In the genomic region with DNA sequence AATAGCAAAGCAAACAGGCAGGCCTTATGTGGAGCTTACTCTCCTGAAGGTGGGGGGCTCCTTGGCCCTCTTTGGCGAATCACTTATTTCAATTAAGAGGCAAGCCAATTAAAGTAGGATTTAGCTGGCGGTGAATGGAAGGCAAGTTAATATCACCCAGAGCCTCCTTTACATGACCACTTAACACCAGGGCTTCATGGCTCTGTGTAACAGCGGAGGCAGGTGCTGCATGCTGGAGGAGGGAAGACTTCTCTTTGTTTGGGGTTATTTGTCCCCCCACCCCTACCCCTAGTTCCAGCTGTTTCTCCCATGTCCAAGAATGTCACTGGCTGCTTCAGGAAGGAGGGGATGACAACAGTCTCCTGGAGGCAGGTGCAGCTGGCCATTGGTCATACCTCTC, we compare ENCODE assay signal across 24 mouse cellular contexts. TPM values are rescaled to one million over a fixed set of nuclear protein-coding genes. Genes with fewer than 3 reads are reported as not detected.
"Had no signal": no experiment of that assay in that cellular context is flagged by ENCODE, and none has a peak within 500 bp of the region (broad histone marks: within the 10 kb centered on the region; RNA-seq: fewer than 3 reads in every experiment).

No protein-coding gene starts in this region.

- H3K4me2 ChIP-seq: limb, embryonic 12.5 days; liver, embryonic 12.5 days; liver, embryonic 15.5 days; lung, embryonic 15.5 days; neural tube, embryonic 13.5 days had no signal

- H3K27me3 ChIP-seq: liver, embryonic 12.5 days; liver, embryonic 15.5 days; lung, embryonic 15.5 days; midbrain, embryonic 12.5 days; neural tube, embryonic 13.5 days had no signal

- H3K36me3 ChIP-seq: limb, embryonic 12.5 days; liver, embryonic 12.5 days; liver, embryonic 15.5 days; lung, embryonic 15.5 days; midbrain, embryonic 12.5 days; neural tube, embryonic 13.5 days had no signal

- H3K9me3 ChIP-seq: limb, embryonic 12.5 days; liver, embryonic 12.5 days; liver, embryonic 15.5 days; lung, embryonic 15.5 days; megakaryocyte, embryonic 14.5 days; midbrain, embryonic 12.5 days; neural tube, embryonic 13.5 days had no signal

- ATAC-seq: liver, embryonic 12.5 days had no signal

- H3K9ac ChIP-seq: limb, embryonic 12.5 days; liver, embryonic 12.5 days; liver, embryonic 15.5 days; lung, embryonic 15.5 days; midbrain, embryonic 12.5 days; neural tube, embryonic 13.5 days had no signal

- H3K4me3 ChIP-seq: left cerebral cortex, adult 2 months; limb, embryonic 12.5 days; liver, embryonic 12.5 days; liver, embryonic 15.5 days; lung, embryonic 15.5 days; megakaryocyte, embryonic 14.5 days; midbrain, embryonic 12.5 days; myocyte; neural tube, embryonic 13.5 days had no signal

- DNase-seq: kidney, adult 2 months; kidney, postnatal 36 days; layer of hippocampus, postnatal 36 days; liver; lung, adult 18-20 months; lung, postnatal 10 days; lung, postnatal 36 days; right cerebral cortex, adult 18-20 months; right cerebral cortex, postnatal 14 days; right cerebral cortex, postnatal 4 days; thymus, adult 2 months; thymus, postnatal 14 days; thymus, postnatal 4 days had no signal

- H3K4me1 ChIP-seq: limb, embryonic 12.5 days; liver, embryonic 12.5 days; liver, embryonic 15.5 days; lung, embryonic 15.5 days; megakaryocyte, embryonic 14.5 days had no signal

- H3K27ac ChIP-seq: kidney, postnatal 0 days; left cerebral cortex, adult 2 months; limb, embryonic 12.5 days; liver, embryonic 12.5 days; liver, embryonic 15.5 days; lung, embryonic 15.5 days; midbrain, embryonic 12.5 days; neural tube, embryonic 13.5 days; stomach, postnatal 0 days had no signal

RNA-seq across cellular contexts. Expression of a gene that starts 10.9 kb away (rescaled TPM):
- polyA plus RNA-seq: myocyte had no signal
